Mouse (Mus musculus): ENCODE measurements at regions not wholly inside any gene's neighbourhood (a gene's known extent, or its start where the extent isn't known, plus 50 kb on each side); places are given as distances from the start of the nearest gene placed in this dataset.

DNA sequence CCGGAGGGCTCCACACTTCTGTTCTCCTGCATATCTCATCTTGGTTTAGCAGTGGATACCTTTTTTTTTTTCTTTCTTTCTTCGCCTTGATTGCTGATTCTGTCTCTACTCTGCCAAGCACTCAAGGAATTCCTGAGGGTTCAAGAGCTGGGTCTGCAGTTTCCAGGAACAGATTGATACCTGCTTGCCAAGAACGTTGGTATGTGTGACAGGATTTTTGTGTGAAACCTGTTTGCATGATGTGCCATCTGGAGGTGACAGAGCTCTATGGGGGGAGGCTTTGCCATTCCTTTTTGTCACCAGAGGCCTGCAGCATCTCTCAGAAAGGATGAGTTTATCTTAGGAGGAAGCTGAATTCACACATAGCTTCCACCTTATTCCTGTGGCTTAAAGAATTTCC, 255.6 kb upstream of the Tas2r119 start:
- Histone ChIP-seq H3K4me1 (ENCODE audit: control insufficient read depth, insufficient read depth) (no peaks in the 10 kb centered on the region), H3K4me3 (ENCODE audit: low read depth, low read length) (no peak overlapping the region), H3K4me2 (ENCODE audit: low read depth, low read length) (no peak overlapping the region), H3K9ac (replicated peaks; ENCODE audit: low read depth, low read length) (no peak overlapping the region), H3K27me3 (ENCODE audit: control insufficient read depth, insufficient read depth, low read length) (no peaks in the 10 kb centered on the region), H3K36me3 (replicated peaks; ENCODE audit: control insufficient read depth, insufficient read depth, low read length) (no peaks in the 10 kb centered on the region), H3K9me3 (replicated peaks; ENCODE audit: control insufficient read depth, low read length) (peaks cover 4% of the 10 kb centered on the region), H3K27ac (ENCODE audit: low read depth) (no peak overlapping the region)
- TF ChIP-seq EP300 (IDR thresholded peaks at IDR 0.05; ENCODE audit: low read depth) (no peak), CTCF (IDR thresholded peaks at IDR 0.05; ENCODE audit: low read depth) (no peak)
- no peak for ATAC-seq (ENCODE audit: insufficient read depth, low read depth)
- no peak for DNase-seq (ENCODE audit: low spot score)
- 36% methylated on average over 3 of the region's 3 CpGs for WGBS

- Histone ChIP-seq H3K27ac (ENCODE audit: low read depth) (no peak overlapping the region), H3K9me3 (replicated peaks; ENCODE audit: control insufficient read depth, low read length) (no peaks in the 10 kb centered on the region), H3K4me3 (ENCODE audit: low read depth, low read length) (no peak overlapping the region), H3K36me3 (replicated peaks; ENCODE audit: control insufficient read depth, insufficient read depth, low read length) (no peaks in the 10 kb centered on the region), H3K4me2 (ENCODE audit: low read depth, low read length) (no peak overlapping the region), H3K9ac (replicated peaks; ENCODE audit: low read depth, low read length) (no peak overlapping the region), H3K27me3 (ENCODE audit: control insufficient read depth, insufficient read depth, low read length) (no peaks in the 10 kb centered on the region), H3K4me1 (ENCODE audit: control insufficient read depth, insufficient read depth) (no peaks in the 10 kb centered on the region)
- ATAC-seq (ENCODE audit: insufficient read depth, low read depth) = no peak
- WGBS = 69% methylated on average over 4 of the region's 4 CpGs
- no peak for DNase-seq (ENCODE audit: low spot score)
- TF ChIP-seq CTCF (IDR thresholded peaks at IDR 0.05; ENCODE audit: low read depth) (no peak), EP300 (IDR thresholded peaks at IDR 0.05; ENCODE audit: low read depth) (no peak)
Measured at GRCm38 (mm10) chr15:31960301-31960700, 216.8 kb upstream of the Tas2r119 start.

DNA sequence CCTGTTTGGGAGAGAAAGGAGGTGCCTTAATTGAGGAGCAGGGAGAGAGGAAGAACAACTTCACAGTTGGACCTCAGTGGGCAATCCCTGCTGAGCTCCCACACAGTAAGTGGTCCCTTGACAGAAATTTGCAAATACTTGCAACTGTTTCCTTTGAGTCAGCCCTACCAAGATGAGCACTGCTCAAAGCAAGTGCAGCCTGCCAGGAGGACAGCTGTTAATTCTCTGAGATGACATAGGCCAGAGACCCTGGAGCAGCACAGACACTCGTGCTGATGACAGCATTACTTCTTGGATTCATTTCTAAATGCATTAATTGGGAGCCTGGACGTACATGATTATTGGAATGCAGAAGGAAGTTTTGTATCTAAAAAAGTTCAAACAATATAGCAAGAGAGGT, 215.1 kb upstream of the Tas2r119 start:
- ATAC-seq (ENCODE audit: insufficient read depth, low read depth) (0 out of 2 replicates have a peak, but pooled peaks have one; percentile 33), DNase-seq (ENCODE audit: low spot score) (no peak)

GRCm38 (mm10) chr15:31964911-31965310, 212.2 kb upstream of the Tas2r119 start:
- DNase-seq (ENCODE audit: low spot score) (no peak), ATAC-seq (ENCODE audit: insufficient read depth, low read depth) (no peak)
- no peaks in the 10 kb centered on the region for H3K36me3 ChIP-seq (replicated peaks; ENCODE audit: control insufficient read depth, insufficient read depth, low read length)
- H3K4me2 ChIP-seq (ENCODE audit: low read depth, low read length) = no peak overlapping the region
- H3K4me1 ChIP-seq (ENCODE audit: control insufficient read depth, insufficient read depth) = no peaks in the 10 kb centered on the region
- TF ChIP-seq EP300 (IDR thresholded peaks at IDR 0.05; ENCODE audit: low read depth) = no peak
- TF ChIP-seq CTCF (IDR thresholded peaks at IDR 0.05; ENCODE audit: low read depth) = no peak
- H3K9ac ChIP-seq (replicated peaks; ENCODE audit: low read depth, low read length) = no peak overlapping the region
- H3K4me3 ChIP-seq (ENCODE audit: low read depth, low read length) = no peak overlapping the region
- no peak overlapping the region for H3K27ac ChIP-seq (ENCODE audit: low read depth)
- 91% methylated on average over 6 of the region's 6 CpGs for WGBS
- no peaks in the 10 kb centered on the region for H3K9me3 ChIP-seq (replicated peaks; ENCODE audit: control insufficient read depth, low read length)
- H3K27me3 ChIP-seq (ENCODE audit: control insufficient read depth, insufficient read depth, low read length) = no peaks in the 10 kb centered on the region

More for the DNA sequence above, 215.1 kb upstream of the Tas2r119 start:
- Histone ChIP-seq H3K36me3 (replicated peaks; ENCODE audit: control insufficient read depth, insufficient read depth, low read length) (no peaks in the 10 kb centered on the region), H3K27me3 (ENCODE audit: control insufficient read depth, insufficient read depth, low read length) (no peaks in the 10 kb centered on the region), H3K4me3 (ENCODE audit: low read depth, low read length) (no peak overlapping the region), H3K27ac (ENCODE audit: low read depth) (no peak overlapping the region), H3K9ac (replicated peaks; ENCODE audit: low read depth, low read length) (no peak overlapping the region), H3K4me1 (ENCODE audit: control insufficient read depth, insufficient read depth) (no peaks in the 10 kb centered on the region), H3K4me2 (ENCODE audit: low read depth, low read length) (no peak overlapping the region), H3K9me3 (replicated peaks; ENCODE audit: control insufficient read depth, low read length) (no peaks in the 10 kb centered on the region)
- WGBS = 37% methylated on average over 2 of the region's 2 CpGs
- TF ChIP-seq EP300 (IDR thresholded peaks at IDR 0.05; ENCODE audit: low read depth) = no peak
- TF ChIP-seq CTCF (IDR thresholded peaks at IDR 0.05; ENCODE audit: low read depth) = no peak

DNA sequence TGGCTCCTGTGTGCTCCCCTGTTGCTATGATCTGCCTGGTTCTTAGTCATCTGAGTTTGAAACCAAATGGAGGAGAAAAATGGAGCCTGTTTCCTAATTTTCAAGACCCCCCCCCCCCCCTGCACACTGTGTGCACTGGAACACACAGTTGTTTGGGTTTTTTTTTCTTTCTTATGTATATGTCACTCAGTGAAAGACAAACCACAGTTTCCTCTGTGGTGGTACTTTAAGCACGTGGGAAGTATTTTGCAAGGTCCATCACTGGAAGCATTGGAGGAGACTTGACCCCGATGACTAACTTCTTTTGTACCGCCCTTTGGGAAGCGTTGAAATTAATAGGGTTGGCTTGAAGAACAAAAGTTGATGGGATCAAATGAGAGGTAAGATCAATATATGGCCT, 211.5 kb upstream of the Tas2r119 start:
- ATAC-seq (ENCODE audit: insufficient read depth, low read depth) = no peak
- H3K9me3 ChIP-seq (replicated peaks; ENCODE audit: control insufficient read depth, low read length) = no peaks in the 10 kb centered on the region

GRCm38 (mm10) chr15:31972891-31973290, 204.2 kb upstream of the Tas2r119 start:
- H3K4me2 ChIP-seq (ENCODE audit: low read depth, low read length) = no peak overlapping the region
- 66% methylated on average over 7 of the region's 7 CpGs for WGBS
- no peaks in the 10 kb centered on the region for H3K9me3 ChIP-seq (replicated peaks; ENCODE audit: control insufficient read depth, low read length)
- no peak overlapping the region for H3K27ac ChIP-seq (ENCODE audit: low read depth)
- no peak for TF ChIP-seq CTCF (IDR thresholded peaks at IDR 0.05; ENCODE audit: low read depth)
- TF ChIP-seq EP300 (IDR thresholded peaks at IDR 0.05; ENCODE audit: low read depth) = no peak
- no peaks in the 10 kb centered on the region for H3K36me3 ChIP-seq (replicated peaks; ENCODE audit: control insufficient read depth, insufficient read depth, low read length)
- no peaks in the 10 kb centered on the region for H3K4me1 ChIP-seq (ENCODE audit: control insufficient read depth, insufficient read depth)
- H3K4me3 ChIP-seq (ENCODE audit: low read depth, low read length) = no peak overlapping the region
- DNase-seq (ENCODE audit: low spot score) (no peak), ATAC-seq (ENCODE audit: insufficient read depth, low read depth) (no peak)
- no peak overlapping the region for H3K9ac ChIP-seq (replicated peaks; ENCODE audit: low read depth, low read length)
- H3K27me3 ChIP-seq (ENCODE audit: control insufficient read depth, insufficient read depth, low read length) = no peaks in the 10 kb centered on the region

More for the DNA sequence above, 211.5 kb upstream of the Tas2r119 start:
- no peak for DNase-seq (ENCODE audit: low spot score)
- no peak overlapping the region for H3K4me3 ChIP-seq (ENCODE audit: low read depth, low read length)
- 86% methylated on average over 4 of the region's 4 CpGs for WGBS
- H3K27ac ChIP-seq (ENCODE audit: low read depth) = no peak overlapping the region
- H3K36me3 ChIP-seq (replicated peaks; ENCODE audit: control insufficient read depth, insufficient read depth, low read length) = no peaks in the 10 kb centered on the region
- no peak for TF ChIP-seq EP300 (IDR thresholded peaks at IDR 0.05; ENCODE audit: low read depth)
- TF ChIP-seq CTCF (IDR thresholded peaks at IDR 0.05; ENCODE audit: low read depth) = no peak
- no peak overlapping the region for H3K9ac ChIP-seq (replicated peaks; ENCODE audit: low read depth, low read length)
- H3K4me1 ChIP-seq (ENCODE audit: control insufficient read depth, insufficient read depth) = no peaks in the 10 kb centered on the region
- no peak overlapping the region for H3K4me2 ChIP-seq (ENCODE audit: low read depth, low read length)
- no peaks in the 10 kb centered on the region for H3K27me3 ChIP-seq (ENCODE audit: control insufficient read depth, insufficient read depth, low read length)

Measured in heart, postnatal 0 days (tissue).